Mouse (Mus musculus): Measurements from ENCODE around the gene 2900011O08Rik. TPM values are rescaled to one million over a fixed set of nuclear protein-coding genes. Genes with fewer than 3 reads are reported as not detected.

The 2900011O08Rik gene
- polyA plus RNA-seq, 1 experiment from 2014 or later = 130 TPM

GRCm38 (mm10) chr16:14008708-14009107 is 22.3 kb downstream of the 2900011O08Rik start:
- H3K4me3 ChIP-seq = no peak overlapping the region
- H3K27ac ChIP-seq (replicated peaks) = no peak overlapping the region
- no peaks in the 10 kb centered on the region for H3K4me1 ChIP-seq
- no peak overlapping the region for H3K4me2 ChIP-seq (replicated peaks)
- H3K36me3 ChIP-seq = no peaks in the 10 kb centered on the region
- ATAC-seq (replicated peaks) = no peak
- no peaks in the 10 kb centered on the region for H3K9me3 ChIP-seq
- no peak overlapping the region for H3K9ac ChIP-seq (replicated peaks)
- no peaks in the 10 kb centered on the region for H3K27me3 ChIP-seq

DNA sequence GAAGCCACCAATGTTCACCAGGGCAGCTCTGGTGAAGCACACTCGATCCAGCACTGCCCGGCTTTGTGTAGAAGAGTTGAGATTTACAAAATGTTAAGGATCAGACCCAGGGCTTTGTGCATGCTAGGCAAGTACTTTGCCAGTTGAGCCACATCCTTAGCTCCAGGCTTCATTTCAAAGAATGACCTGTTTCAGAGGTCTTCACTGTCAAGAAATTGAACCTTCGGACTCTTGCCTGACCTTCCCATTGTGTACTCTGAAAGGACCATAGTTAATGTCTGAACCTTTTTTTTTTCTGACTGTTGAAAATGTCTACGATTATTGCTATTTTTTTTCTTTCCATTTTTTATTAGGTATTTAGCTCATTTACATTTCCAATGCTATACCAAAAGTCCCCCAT is 23.6 kb downstream of the 2900011O08Rik start:
- no peak overlapping the region for H3K9ac ChIP-seq (replicated peaks)
- no peak for ATAC-seq (replicated peaks)
- H3K36me3 ChIP-seq = no peaks in the 10 kb centered on the region
- H3K4me3 ChIP-seq = no peak overlapping the region
- no peak overlapping the region for H3K4me2 ChIP-seq (replicated peaks)
- no peak overlapping the region for H3K27ac ChIP-seq (replicated peaks)
- no peaks in the 10 kb centered on the region for H3K27me3 ChIP-seq
- H3K9me3 ChIP-seq = no peaks in the 10 kb centered on the region
- H3K4me1 ChIP-seq = no peaks in the 10 kb centered on the region
- 94% methylated on average over 4 of the region's 4 CpGs for WGBS

- Histone ChIP-seq H3K9me3 (no peaks in the 10 kb centered on the region), H3K4me3 (no peak overlapping the region), H3K36me3 (no peaks in the 10 kb centered on the region), H3K9ac (replicated peaks) (no peak overlapping the region), H3K4me1 (no peaks in the 10 kb centered on the region), H3K27me3 (no peaks in the 10 kb centered on the region), H3K4me2 (replicated peaks) (no peak overlapping the region), H3K27ac (replicated peaks) (no peak overlapping the region)
- no peak for ATAC-seq (replicated peaks)
- 91% methylated on average over 8 of the region's 8 CpGs for WGBS
These were observed 30.9 kb downstream of the 2900011O08Rik start for GRCm38 (mm10) chr16:14017306-14017705.

GRCm38 (mm10) chr16:14021166-14021822 is 34.9 kb downstream of the 2900011O08Rik start:
- H3K36me3 ChIP-seq = no peaks in the 10 kb centered on the region
- no peak overlapping the region for H3K9ac ChIP-seq (replicated peaks)
- H3K27me3 ChIP-seq = no peaks in the 10 kb centered on the region
- ATAC-seq (replicated peaks) = no peak
- 88% methylated on average over 3 of the region's 3 CpGs for WGBS
- H3K4me3 ChIP-seq = no peak overlapping the region
- H3K4me1 ChIP-seq = no peaks in the 10 kb centered on the region
- no peaks in the 10 kb centered on the region for H3K9me3 ChIP-seq
- no peak overlapping the region for H3K4me2 ChIP-seq (replicated peaks)
- H3K27ac ChIP-seq (replicated peaks) = no peak overlapping the region

DNA sequence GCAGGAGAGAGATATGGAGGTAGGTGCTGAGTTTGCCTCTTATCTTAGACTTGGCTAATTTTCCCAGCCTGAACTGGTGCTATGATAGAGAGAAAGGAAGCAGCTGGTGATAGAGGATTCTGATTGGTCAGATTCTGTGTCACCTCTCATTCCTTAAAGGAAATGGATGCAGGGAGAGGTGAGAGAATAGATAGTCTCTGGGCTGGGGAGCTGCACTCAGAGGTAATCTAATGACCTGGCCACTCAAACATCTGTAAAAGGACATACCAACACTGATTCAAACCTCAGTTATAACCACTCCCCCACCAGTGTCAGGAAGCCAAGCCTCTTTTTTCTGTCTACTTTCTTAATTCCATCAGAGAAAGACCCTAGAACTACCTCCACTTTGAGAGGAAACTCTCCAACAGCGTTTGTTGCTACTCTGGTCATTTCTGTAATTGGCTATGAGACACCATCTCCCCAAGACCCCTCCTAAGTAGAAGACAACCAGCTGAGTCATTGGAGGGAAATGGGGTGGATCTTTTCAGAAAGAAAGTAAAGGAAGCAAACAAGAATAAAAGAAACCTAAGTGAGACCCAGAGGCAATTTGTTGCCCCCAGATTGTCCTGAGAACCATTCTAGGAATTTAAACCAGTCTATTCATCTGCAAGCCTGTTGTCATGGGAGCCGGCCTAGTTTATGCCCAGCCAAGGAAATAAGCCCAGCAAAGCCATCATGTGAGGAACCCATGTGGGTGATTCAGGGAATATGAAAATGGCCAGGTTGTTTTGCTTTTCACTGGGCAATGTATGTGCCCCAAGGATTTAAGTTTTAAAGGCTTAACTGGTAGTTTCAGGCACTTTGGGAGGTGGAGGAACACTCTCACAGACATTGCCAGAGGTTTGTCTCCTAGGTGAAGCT is 38.9 kb downstream of the 2900011O08Rik start:
- no peak overlapping the region for H3K27ac ChIP-seq (replicated peaks)
- H3K4me1 ChIP-seq = peaks cover 4% of the 10 kb centered on the region; the same call in 1 of the 2 replicates
- H3K27me3 ChIP-seq = no peaks in the 10 kb centered on the region
- ATAC-seq (replicated peaks) = no peak
- no peak overlapping the region for H3K9ac ChIP-seq (replicated peaks)
- no peak overlapping the region for H3K4me3 ChIP-seq
- WGBS = 13% methylated on average over 2 of the region's 2 CpGs
- no peaks in the 10 kb centered on the region for H3K36me3 ChIP-seq
- no peaks in the 10 kb centered on the region for H3K9me3 ChIP-seq
- H3K4me2 ChIP-seq (replicated peaks) = no peak overlapping the region

DNA sequence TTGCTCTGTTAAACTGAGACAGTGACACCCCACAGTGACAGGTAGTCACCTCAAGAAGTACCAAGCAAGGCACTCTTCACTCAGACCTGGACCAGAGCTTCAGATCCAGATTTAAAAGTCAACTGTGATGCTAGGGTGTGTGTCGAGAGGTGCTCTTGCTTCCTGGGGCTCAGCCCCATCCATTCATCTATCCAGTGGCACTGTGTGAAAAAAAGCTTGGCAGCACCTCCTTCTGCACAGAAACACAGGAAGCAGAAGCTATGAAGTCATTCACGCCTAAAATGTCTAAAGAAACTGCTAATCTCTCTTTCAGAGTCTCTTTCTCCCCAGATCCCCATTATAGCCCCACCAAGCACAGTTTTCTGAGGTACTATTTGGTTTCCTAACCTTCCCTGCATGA is 42.7 kb downstream of the 2900011O08Rik start:
- H3K4me3 ChIP-seq = no peak overlapping the region
- no peak overlapping the region for H3K4me2 ChIP-seq (replicated peaks)
- no peak for ATAC-seq (replicated peaks)
- 47% methylated on average over 2 of the region's 2 CpGs for WGBS
- no peaks in the 10 kb centered on the region; the same call in 1 of the 2 replicates for H3K36me3 ChIP-seq
- H3K4me1 ChIP-seq = peaks cover 4% of the 10 kb centered on the region; the same call in 1 of the 2 replicates
- H3K9ac ChIP-seq (replicated peaks) = no peak overlapping the region
- H3K9me3 ChIP-seq = no peaks in the 10 kb centered on the region
- H3K27ac ChIP-seq (replicated peaks) = no peak overlapping the region
- H3K27me3 ChIP-seq = no peaks in the 10 kb centered on the region

DNA sequence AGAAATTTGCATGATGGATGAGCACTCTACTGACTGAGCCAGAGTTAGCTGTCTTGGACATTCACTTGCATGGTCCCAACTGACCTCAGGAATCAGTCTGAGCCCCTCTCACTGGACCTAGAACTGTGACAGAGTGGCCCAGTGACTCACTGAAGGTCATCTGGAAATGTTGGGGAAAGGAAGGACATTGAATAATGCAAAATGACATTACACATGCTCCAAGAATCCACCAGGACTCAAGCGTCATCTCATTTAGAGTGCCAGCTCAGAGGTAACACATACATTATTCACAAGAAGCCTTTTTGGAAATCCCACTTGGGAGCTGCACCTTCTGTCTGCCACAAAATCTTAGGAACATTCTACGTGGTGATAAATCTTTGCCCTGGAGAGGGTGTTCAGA is 43.4 kb downstream of the 2900011O08Rik start:
- Histone ChIP-seq H3K27ac (replicated peaks) (no peak overlapping the region), H3K4me3 (no peak overlapping the region), H3K36me3 (no peaks in the 10 kb centered on the region; the same call in 1 of the 2 replicates), H3K27me3 (no peaks in the 10 kb centered on the region), H3K4me2 (replicated peaks) (no peak overlapping the region), H3K4me1 (peaks cover 4% of the 10 kb centered on the region; the same call in 1 of the 2 replicates), H3K9me3 (no peaks in the 10 kb centered on the region), H3K9ac (replicated peaks) (no peak overlapping the region)
- 75% methylated on average over 2 of the region's 2 CpGs for WGBS
- ATAC-seq (replicated peaks) = no peak

GRCm38 (mm10) chr16:14030650-14031049 is 44.2 kb downstream of the 2900011O08Rik start:
- no peak for ATAC-seq (replicated peaks)
- H3K27ac ChIP-seq (replicated peaks) = no peak overlapping the region
- peaks cover 4% of the 10 kb centered on the region; the same call in 1 of the 2 replicates for H3K4me1 ChIP-seq
- no peaks in the 10 kb centered on the region for H3K27me3 ChIP-seq
- WGBS = 86% methylated on average over 4 of the region's 4 CpGs
- H3K4me3 ChIP-seq = no peak overlapping the region
- H3K9me3 ChIP-seq = no peaks in the 10 kb centered on the region
- H3K36me3 ChIP-seq = no peaks in the 10 kb centered on the region; the same call in 1 of the 2 replicates
- no peak overlapping the region for H3K9ac ChIP-seq (replicated peaks)
- no peak overlapping the region for H3K4me2 ChIP-seq (replicated peaks)

DNA sequence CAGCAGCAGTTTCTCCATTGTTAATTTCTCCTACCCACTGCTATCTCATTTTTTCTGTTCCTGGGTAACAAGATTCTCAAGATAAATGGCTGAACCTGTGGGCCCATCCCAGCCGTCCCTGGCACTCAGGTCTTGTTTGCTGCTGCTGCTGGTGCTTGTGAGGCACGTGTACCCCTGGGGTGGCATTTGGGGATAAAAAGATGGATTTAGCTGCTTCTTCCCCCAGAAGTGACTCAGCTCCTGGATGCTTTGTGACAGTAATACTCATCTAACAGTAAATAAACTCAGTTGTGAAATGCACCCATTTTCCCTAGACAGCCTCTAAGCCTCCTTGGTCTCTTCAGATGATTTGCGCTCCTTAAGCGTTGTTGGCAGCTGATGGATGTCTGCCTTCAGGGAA is 46.7 kb downstream of the 2900011O08Rik start:
- H3K36me3 ChIP-seq = no peaks in the 10 kb centered on the region; the same call in 1 of the 2 replicates
- no peaks in the 10 kb centered on the region for H3K27me3 ChIP-seq
- peaks cover 4% of the 10 kb centered on the region; the same call in 1 of the 2 replicates for H3K4me1 ChIP-seq
- no peak overlapping the region for H3K27ac ChIP-seq (replicated peaks)
- H3K9ac ChIP-seq (replicated peaks) = no peak overlapping the region
- no peak overlapping the region for H3K4me3 ChIP-seq
- no peak for ATAC-seq (replicated peaks)
- 81% methylated on average over 4 of the region's 4 CpGs for WGBS
- H3K9me3 ChIP-seq = no peaks in the 10 kb centered on the region
- H3K4me2 ChIP-seq (replicated peaks) = no peak overlapping the region

DNA sequence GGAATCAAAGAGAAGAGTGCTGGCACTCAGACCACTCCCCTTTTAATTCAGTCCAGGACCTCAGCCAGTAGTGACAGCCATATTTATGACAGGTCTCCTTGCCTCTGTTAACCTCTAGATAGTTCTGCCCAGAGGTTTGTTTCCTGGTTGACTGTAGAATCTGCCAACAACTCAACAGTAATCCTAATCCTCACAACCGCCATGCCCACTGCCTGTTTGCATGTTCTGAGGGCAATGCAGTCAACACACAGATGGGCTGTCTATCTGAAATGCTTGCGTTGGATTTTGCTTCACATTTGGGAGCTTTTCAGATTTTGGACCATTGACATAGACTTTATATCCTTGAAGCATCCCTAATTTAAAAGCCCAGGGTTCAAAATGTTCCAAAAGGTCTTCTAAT is 56.0 kb downstream of the 2900011O08Rik start:
- Histone ChIP-seq H3K9me3 (no peaks in the 10 kb centered on the region), H3K4me3 (no peak overlapping the region), H3K4me2 (replicated peaks) (no peak overlapping the region), H3K9ac (replicated peaks) (no peak overlapping the region), H3K36me3 (no peaks in the 10 kb centered on the region), H3K27me3 (no peaks in the 10 kb centered on the region), H3K27ac (replicated peaks) (no peak overlapping the region), H3K4me1 (no peaks in the 10 kb centered on the region)
- WGBS = 94% methylated on average over 2 of the region's 2 CpGs
- no peak for ATAC-seq (replicated peaks)

DNA sequence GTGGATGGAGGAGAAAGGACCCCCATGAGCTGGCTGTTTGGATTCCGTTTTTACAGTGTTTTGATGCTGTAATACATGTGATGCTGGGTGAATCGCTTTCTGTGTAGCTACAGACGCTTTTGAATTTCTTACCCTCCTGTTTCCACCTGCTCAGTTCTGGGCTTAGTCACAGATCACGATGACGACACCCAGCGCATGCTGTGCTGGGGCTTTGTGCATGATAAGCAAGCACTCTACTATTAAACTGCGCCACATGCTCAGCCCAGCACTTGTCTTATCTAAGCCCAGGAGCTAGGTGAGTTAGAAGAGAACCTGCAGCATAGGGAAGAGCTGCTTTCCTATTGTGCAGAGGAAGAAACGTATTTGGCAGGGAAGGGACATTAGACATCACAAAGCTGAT is 58.3 kb downstream of the 2900011O08Rik start:
- Histone ChIP-seq H3K27me3 (no peaks in the 10 kb centered on the region), H3K4me1 (no peaks in the 10 kb centered on the region), H3K9ac (replicated peaks) (no peak overlapping the region), H3K4me3 (no peak overlapping the region), H3K27ac (replicated peaks) (no peak overlapping the region), H3K4me2 (replicated peaks) (no peak overlapping the region), H3K36me3 (no peaks in the 10 kb centered on the region), H3K9me3 (no peaks in the 10 kb centered on the region)
- no peak for ATAC-seq (replicated peaks)
- WGBS = 84% methylated on average over 8 of the region's 8 CpGs

DNA sequence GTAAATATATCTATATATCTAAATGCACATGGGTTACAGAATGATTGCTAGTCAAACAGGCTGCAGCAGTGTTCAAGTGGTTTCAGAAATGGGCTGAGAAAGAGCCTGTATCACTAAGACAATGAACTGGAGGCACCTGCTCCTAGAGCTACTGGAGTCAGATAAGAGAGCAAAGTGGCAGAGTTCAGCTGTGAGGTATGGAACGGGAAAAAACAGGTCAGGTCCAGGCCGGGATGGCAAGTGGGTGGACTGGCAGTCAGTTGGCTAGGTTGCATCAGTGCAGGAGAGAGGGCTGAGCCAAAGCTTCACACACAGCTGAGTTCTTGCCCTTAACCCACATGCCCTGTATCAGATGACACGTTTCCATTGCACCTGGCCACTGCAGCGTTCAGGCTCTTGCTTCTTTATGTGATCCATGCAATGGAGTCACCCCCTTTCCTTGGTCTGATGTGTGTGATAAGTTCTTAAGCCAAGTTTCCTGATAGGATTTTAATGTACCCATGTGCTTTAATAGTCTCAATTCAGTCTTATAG is 59.9 kb downstream of the 2900011O08Rik start:
- no peaks in the 10 kb centered on the region for H3K36me3 ChIP-seq
- no peaks in the 10 kb centered on the region for H3K27me3 ChIP-seq
- no peak overlapping the region for H3K27ac ChIP-seq (replicated peaks)
- H3K9ac ChIP-seq (replicated peaks) = no peak overlapping the region
- no peak for ATAC-seq (replicated peaks)
- H3K4me3 ChIP-seq = no peak overlapping the region
- no peaks in the 10 kb centered on the region for H3K9me3 ChIP-seq
- 87% methylated on average over 4 of the region's 4 CpGs for WGBS
- no peak overlapping the region for H3K4me2 ChIP-seq (replicated peaks)
- H3K4me1 ChIP-seq = no peaks in the 10 kb centered on the region
